Mouse (Mus musculus): ENCODE results near the gene P2rx7. TPM values are rescaled to one million over a fixed set of nuclear protein-coding genes. Genes with fewer than 3 reads are reported as not detected.

The P2rx7 gene
- total and polyA plus RNA-seq, 3 experiments = 0.72 to 9.0 (median 8.9) TPM

- Histone ChIP-seq H3K4me1 (ENCODE audit: insufficient read depth, low read depth, low read length) (peaks cover 47% of the 10 kb centered on the region), H3K36me3 (replicated peaks) (no peaks in the 10 kb centered on the region), H3K27me3 (ENCODE audit: insufficient read depth, low read length) (peaks cover 23% of the 10 kb centered on the region), H3K4me3 (ENCODE audit: low read depth, low read length) (no peak overlapping the region), H3K9me3 (replicated peaks) (no peaks in the 10 kb centered on the region)
- TF ChIP-seq POLR2AphosphoS5 (IDR thresholded peaks at IDR 0.05; ENCODE audit: insufficient replicate concordance, low read depth, low read length) (no peak), CTCF (IDR thresholded peaks at IDR 0.05; ENCODE audit: low read depth, low read length) (no peak), TAL1 (conservative IDR thresholded peaks at IDR 0.05; ENCODE audit: low read depth, low read length) (no peak), GATA2 (IDR thresholded peaks at IDR 0.05; ENCODE audit: borderline replicate concordance, low read depth, low read length) (no peak), GATA1 (IDR thresholded peaks at IDR 0.05; ENCODE audit: borderline replicate concordance, low read length) (no peak)
- DNase-seq (ENCODE audit: low spot score) = no peak
- no peak for ATAC-seq (ENCODE audit: extremely low read depth, insufficient number of reproducible peaks, low FRiP score, poor library complexity, severe bottlenecking)
Measured at GRCm38 (mm10) chr5:122617718-122618117, 26.0 kb upstream of the P2rx7 start.

GRCm38 (mm10) chr5:122619686-122620296 is 23.9 kb upstream of the P2rx7 start:
- H3K27me3 ChIP-seq (ENCODE audit: insufficient read depth, low read length) = peaks cover 23% of the 10 kb centered on the region
- no peak for TF ChIP-seq GATA1 (IDR thresholded peaks at IDR 0.05; ENCODE audit: borderline replicate concordance, low read length)
- no peak for TF ChIP-seq GATA2 (IDR thresholded peaks at IDR 0.05; ENCODE audit: borderline replicate concordance, low read depth, low read length)
- TF ChIP-seq TAL1 (conservative IDR thresholded peaks at IDR 0.05; ENCODE audit: low read depth, low read length) = no peak
- no peak for TF ChIP-seq CTCF (IDR thresholded peaks at IDR 0.05; ENCODE audit: low read depth, low read length)
- TF ChIP-seq POLR2AphosphoS5 (IDR thresholded peaks at IDR 0.05; ENCODE audit: insufficient replicate concordance, low read depth, low read length) = no peak
- ATAC-seq (ENCODE audit: extremely low read depth, insufficient number of reproducible peaks, low FRiP score, poor library complexity, severe bottlenecking) = no peak

GRCm38 (mm10) chr5:122621376-122621886 is 22.3 kb upstream of the P2rx7 start:
- Histone ChIP-seq H3K4me3 (ENCODE audit: low read depth, low read length) (peak overlapping the region; percentile 40; the same call in 1 of the 2 replicates), H3K27me3 (ENCODE audit: insufficient read depth, low read length) (peaks cover 23% of the 10 kb centered on the region), H3K36me3 (replicated peaks) (no peaks in the 10 kb centered on the region), H3K4me1 (ENCODE audit: insufficient read depth, low read depth, low read length) (peaks cover 56% of the 10 kb centered on the region), H3K9me3 (replicated peaks) (no peaks in the 10 kb centered on the region)
- DNase-seq (ENCODE audit: low spot score) = peak; percentile 40
- TF ChIP-seq CTCF (IDR thresholded peaks at IDR 0.05; ENCODE audit: low read depth, low read length) = no peak
- TF ChIP-seq GATA2 (IDR thresholded peaks at IDR 0.05; ENCODE audit: borderline replicate concordance, low read depth, low read length) = no peak
- no peak for TF ChIP-seq POLR2AphosphoS5 (IDR thresholded peaks at IDR 0.05; ENCODE audit: insufficient replicate concordance, low read depth, low read length)
- TF ChIP-seq GATA1 (IDR thresholded peaks at IDR 0.05; ENCODE audit: borderline replicate concordance, low read length) = no peak
- TF ChIP-seq TAL1 (conservative IDR thresholded peaks at IDR 0.05; ENCODE audit: low read depth, low read length) = no peak
- 0 out of 2 replicates have a peak, but pooled peaks have one; percentile 25 for ATAC-seq (ENCODE audit: extremely low read depth, insufficient number of reproducible peaks, low FRiP score, poor library complexity, severe bottlenecking)

More at GRCm38 (mm10) chr5:122619686-122620296, 23.9 kb upstream of the P2rx7 start:
- Histone ChIP-seq H3K4me1 (ENCODE audit: insufficient read depth, low read depth, low read length) (peaks cover 51% of the 10 kb centered on the region), H3K9me3 (replicated peaks) (no peaks in the 10 kb centered on the region), H3K36me3 (replicated peaks) (no peaks in the 10 kb centered on the region), H3K4me3 (ENCODE audit: low read depth, low read length) (no peak overlapping the region)
- DNase-seq (ENCODE audit: low spot score) = no peak

- H3K9me3 ChIP-seq (replicated peaks) = no peaks in the 10 kb centered on the region
- peaks cover 15% of the 10 kb centered on the region for H3K27me3 ChIP-seq (ENCODE audit: insufficient read depth, low read length)
- H3K4me1 ChIP-seq (ENCODE audit: insufficient read depth, low read depth, low read length) = peaks cover 61% of the 10 kb centered on the region
- H3K4me3 ChIP-seq (ENCODE audit: low read depth, low read length) = no peak overlapping the region
- H3K36me3 ChIP-seq (replicated peaks) = no peaks in the 10 kb centered on the region
- DNase-seq (ENCODE audit: low spot score) = no peak
- no peak for ATAC-seq (ENCODE audit: extremely low read depth, insufficient number of reproducible peaks, low FRiP score, poor library complexity, severe bottlenecking)
- TF ChIP-seq TAL1 (conservative IDR thresholded peaks at IDR 0.05; ENCODE audit: low read depth, low read length) (no peak), GATA2 (IDR thresholded peaks at IDR 0.05; ENCODE audit: borderline replicate concordance, low read depth, low read length) (no peak), POLR2AphosphoS5 (IDR thresholded peaks at IDR 0.05; ENCODE audit: insufficient replicate concordance, low read depth, low read length) (no peak), GATA1 (IDR thresholded peaks at IDR 0.05; ENCODE audit: borderline replicate concordance, low read length) (no peak), CTCF (IDR thresholded peaks at IDR 0.05; ENCODE audit: low read depth, low read length) (no peak)
Measured at GRCm38 (mm10) chr5:122622526-122622925, 21.2 kb upstream of the P2rx7 start.

GRCm38 (mm10) chr5:122623861-122624260 is 19.9 kb upstream of the P2rx7 start:
- peaks cover 4% of the 10 kb centered on the region for H3K27me3 ChIP-seq (ENCODE audit: insufficient read depth, low read length)
- no peaks in the 10 kb centered on the region for H3K36me3 ChIP-seq (replicated peaks)
- H3K4me1 ChIP-seq (ENCODE audit: insufficient read depth, low read depth, low read length) = peaks cover 66% of the 10 kb centered on the region
- ATAC-seq (ENCODE audit: extremely low read depth, insufficient number of reproducible peaks, low FRiP score, poor library complexity, severe bottlenecking) (no peak), DNase-seq (ENCODE audit: low spot score) (no peak)
- no peak overlapping the region for H3K4me3 ChIP-seq (ENCODE audit: low read depth, low read length)
- no peaks in the 10 kb centered on the region for H3K9me3 ChIP-seq (replicated peaks)
- TF ChIP-seq TAL1 (conservative IDR thresholded peaks at IDR 0.05; ENCODE audit: low read depth, low read length) (no peak), GATA2 (IDR thresholded peaks at IDR 0.05; ENCODE audit: borderline replicate concordance, low read depth, low read length) (no peak), GATA1 (IDR thresholded peaks at IDR 0.05; ENCODE audit: borderline replicate concordance, low read length) (no peak), CTCF (IDR thresholded peaks at IDR 0.05; ENCODE audit: low read depth, low read length) (no peak), POLR2AphosphoS5 (IDR thresholded peaks at IDR 0.05; ENCODE audit: insufficient replicate concordance, low read depth, low read length) (no peak)

- H3K4me1 ChIP-seq (ENCODE audit: insufficient read depth, low read depth, low read length) = peaks cover 66% of the 10 kb centered on the region
- H3K27me3 ChIP-seq (ENCODE audit: insufficient read depth, low read length) = peaks cover 7% of the 10 kb centered on the region; the same call in 1 of the 2 replicates
- ATAC-seq (ENCODE audit: extremely low read depth, insufficient number of reproducible peaks, low FRiP score, poor library complexity, severe bottlenecking) = peak; percentile 24; the same call in 1 of the 2 replicates
- no peaks in the 10 kb centered on the region for H3K36me3 ChIP-seq (replicated peaks)
- no peak for TF ChIP-seq GATA1 (IDR thresholded peaks at IDR 0.05; ENCODE audit: borderline replicate concordance, low read length)
- no peak for TF ChIP-seq POLR2AphosphoS5 (IDR thresholded peaks at IDR 0.05; ENCODE audit: insufficient replicate concordance, low read depth, low read length)
- no peak for TF ChIP-seq GATA2 (IDR thresholded peaks at IDR 0.05; ENCODE audit: borderline replicate concordance, low read depth, low read length)
- no peak for TF ChIP-seq TAL1 (conservative IDR thresholded peaks at IDR 0.05; ENCODE audit: low read depth, low read length)
- no peak for TF ChIP-seq CTCF (IDR thresholded peaks at IDR 0.05; ENCODE audit: low read depth, low read length)
- no peaks in the 10 kb centered on the region for H3K9me3 ChIP-seq (replicated peaks)
- H3K4me3 ChIP-seq (ENCODE audit: low read depth, low read length) = no peak overlapping the region
- peak; percentile 57 for DNase-seq (ENCODE audit: low spot score)
Measured at GRCm38 (mm10) chr5:122624952-122625479, 18.7 kb upstream of the P2rx7 start.
